9 mouse cellular contexts compared by ENCODE assay signal in genomic region chr19:10043643-10044042, GRCm38 (mm10). TPM values are rescaled to one million over a fixed set of nuclear protein-coding genes. Genes with fewer than 3 reads are reported as not detected.
DNase-seq lines count a peak whose midpoint lies in the region; ATAC-seq lines count a peak whose summit lies in the region.
"Had no signal": no experiment of that assay in that cellular context is flagged by ENCODE, and none has a peak within 500 bp of the region (broad histone marks: within the 10 kb centered on the region; RNA-seq: fewer than 3 reads in every experiment).

No protein-coding gene starts in this region.

- no peaks in the 10 kb centered on the region for H3K27me3 ChIP-seq in heart, embryonic 13.5 days (replicated peaks)
- H3K27me3 ChIP-seq: limb, embryonic 15.5 days had no signal

- peak overlapping the region; percentile 84 for H3K4me2 ChIP-seq in heart, embryonic 13.5 days
- H3K4me2 ChIP-seq: limb, embryonic 15.5 days had no signal

- H3K9me3 ChIP-seq in heart, embryonic 13.5 days: no peaks in the 10 kb centered on the region
- H3K9me3 ChIP-seq: limb, embryonic 15.5 days had no signal

- peaks cover 90% of the 10 kb centered on the region for H3K4me1 ChIP-seq in heart, embryonic 13.5 days

- peak overlapping the region; percentile 90 for H3K27ac ChIP-seq in heart, embryonic 13.5 days (replicated peaks)
- H3K27ac ChIP-seq: limb, embryonic 15.5 days had no signal

- peak overlapping the region; percentile 92 for H3K9ac ChIP-seq in heart, embryonic 13.5 days
- H3K9ac ChIP-seq: limb, embryonic 15.5 days had no signal

- 0 out of 2 replicates have a peak, but pooled peaks have one; percentile 7 for ATAC-seq in heart, embryonic 13.5 days (ENCODE audit: extremely low read depth, insufficient number of reproducible peaks, low FRiP score, low TSS enrichment)

- peak overlapping the region; percentile 81 for H3K4me3 ChIP-seq in heart, embryonic 13.5 days

- H3K36me3 ChIP-seq in heart, embryonic 13.5 days: peaks cover 17% of the 10 kb centered on the region
- H3K36me3 ChIP-seq: limb, embryonic 15.5 days had no signal

- DNase-seq in gastrocnemius, postnatal 10 days: peak; percentile 56
- DNase-seq in gastrocnemius, postnatal 25 days: no peak
- DNase-seq in MN1 (ENCODE audit: low spot score): peak; percentile 87
- peak; percentile 86 to 88 for DNase-seq in kidney, postnatal 36 days
- no peak for DNase-seq in T-cell, adult 2 months (ENCODE audit: low spot score)
- no peak for DNase-seq in natural killer cell, adult 2 months (ENCODE audit: low spot score in 2 of 2)
- DNase-seq in thymus, postnatal 10 days (ENCODE audit: low spot score in 2 of 2): no peak

RNA-seq across cellular contexts. Expression of gene Fads3, which starts 2.3 kb away (rescaled TPM):
- total RNA-seq in gastrocnemius, postnatal 10 days (2021): 1 to 10 TPM; 8.7 to 9.1 TPM
- total RNA-seq in gastrocnemius, postnatal 25 days (2021): 1 to 10 TPM; 3.1 to 7.2 TPM
- 39.4 and 41.9 TPM in 2 replicates for polyA plus RNA-seq in heart, embryonic 13.5 days (2015; fragmentation: Nextera tagmentation; extraction: Ambion mirVana)

RNA-seq across cellular contexts. Expression of gene Rab3il1, which starts 42.2 kb away (rescaled TPM):
- total RNA-seq in gastrocnemius, postnatal 10 days (2021): 10 to 100 TPM; 15.0 to 18.9 TPM
- total RNA-seq in gastrocnemius, postnatal 25 days (2021): 1 to 10 TPM; 6.0 to 6.5 TPM
- polyA plus RNA-seq in heart, embryonic 13.5 days (2015; fragmentation: Nextera tagmentation; extraction: Ambion mirVana): 32.5 and 36.7 TPM in 2 replicates

RNA-seq across cellular contexts. Expression of gene Best1, which starts 42.2 kb away (rescaled TPM):
- 1 to 10 TPM in 1 of 2 experiments, under 1 TPM in 1; 0.59 to 1.1 TPM for total RNA-seq in gastrocnemius, postnatal 10 days (2021)
- total RNA-seq in gastrocnemius, postnatal 25 days (2021): under 1 TPM; 0.21 to 0.26 TPM
- 0.23 and 0.27 TPM in 2 replicates for polyA plus RNA-seq in heart, embryonic 13.5 days (2015; fragmentation: Nextera tagmentation; extraction: Ambion mirVana)

RNA-seq across cellular contexts. Expression of gene Fads2, which starts 57.9 kb away (rescaled TPM):
- 10 to 100 TPM; 14.5 to 18.1 TPM for total RNA-seq in gastrocnemius, postnatal 10 days (2021)
- 1 to 10 TPM; 2.8 to 3.4 TPM for total RNA-seq in gastrocnemius, postnatal 25 days (2021)
- 47.1 and 50.3 TPM in 2 replicates for polyA plus RNA-seq in heart, embryonic 13.5 days (2015; fragmentation: Nextera tagmentation; extraction: Ambion mirVana)

Comparison
In these comparisons a context has a peak if more than half of its experiments do, and no peak if none do; other contexts are left out.
1. DNase-seq: peak in gastrocnemius, postnatal 10 days (single experiment), MN1 (single experiment) and kidney, postnatal 36 days (2 of 2); none in gastrocnemius, postnatal 25 days (single experiment), T-cell, adult 2 months (single experiment), natural killer cell, adult 2 months (0 of 2) and thymus, postnatal 10 days (0 of 2).